Mouse (Mus musculus) midbrain, embryonic 10.5 days (tissue): Measurements from ENCODE around the gene Tifa. TPM values are rescaled to one million over a fixed set of nuclear protein-coding genes. Genes with fewer than 3 reads are reported as not detected.
A peak's percentile ranks its signal among the peaks of the same experiment; 100 is the strongest.

Source experiments
- DNase-seq: peaks from one replicate; pipeline ENCODE4 v3.0.0-alpha.2; 2017; ENCODE audit warnings: low spot score
- H3K27ac ChIP-seq: fragments of 300-500 bp; sonication (generic); replicated peaks from 2 replicates; pipeline ENCODE4 v1.5.1; 2016; ENCODE audit warnings: mild to moderate bottlenecking
- H3K27me3 ChIP-seq: fragments of 300-500 bp; sonication (generic); 2 replicates; pipeline ENCODE4 v1.6.1; 2016; ENCODE audit warnings: low read depth, mild to moderate bottlenecking; ENCODE audit not compliant: poor library complexity, severe bottlenecking
- H3K36me3 ChIP-seq: fragments of 300-500 bp; sonication (generic); 2 replicates; pipeline ENCODE4 v1.6.1; 2016; ENCODE audit warnings: mild to moderate bottlenecking, moderate library complexity
- H3K4me1 ChIP-seq: fragments of 300-500 bp; sonication (generic); 2 replicates; pipeline ENCODE4 v1.6.1; 2016
- H3K4me3 ChIP-seq: fragments of 300-500 bp; sonication (generic); 2 replicates; pipeline ENCODE4 v1.5.1; 2016; ENCODE audit warnings: mild to moderate bottlenecking, moderate library complexity
- H3K9me3 ChIP-seq: fragments of 300-500 bp; sonication (generic); replicated peaks from 2 replicates; pipeline ENCODE4 v1.6.1; 2016; ENCODE audit warnings: mild to moderate bottlenecking
- WGBS: fragments of 180-500 bp; shearing (Covaris S2); methylation state at CpG from one replicate; pipeline ENCODE4 v1.1.7; 2016; 5-methylcytosine and 5-hydroxymethylcytosine counted together
- polyA plus RNA-seq: library from polyadenylated mRNA; unstranded; fragments of >200 nt; fragmentation: Nextera tagmentation; extraction: Ambion mirVana; gene quantifications from 2 replicates; pipeline ENCODE4 v1.2.1, GENCODE M21; 2016

Gene Tifa
- polyA plus RNA-seq, 1 experiment from 2014 or later: 2.1 TPM

- Histone ChIP-seq H3K9me3 (no peaks in the 10 kb centered on the region), H3K27me3 (no peaks in the 10 kb centered on the region), H3K36me3 (0 out of 2 replicates have a peak, but pooled peaks cover 4% of the 10 kb centered on the region), H3K4me1 (peaks cover 27% of the 10 kb centered on the region), H3K4me3 (peak overlapping the region; percentile 97), H3K27ac (peak overlapping the region; percentile 95)
- no peak for DNase-seq
- WGBS: 34% methylated on average over 8 of the region's 8 CpGs
These were observed 48.5 kb downstream of the Tifa start for GRCm38 (mm10) chr3:127837972-127838644.

- DNase-seq: no peak
- Histone ChIP-seq H3K4me3 (no peak overlapping the region), H3K36me3 (no peaks in the 10 kb centered on the region), H3K27ac (no peak overlapping the region), H3K27me3 (no peaks in the 10 kb centered on the region), H3K9me3 (no peaks in the 10 kb centered on the region), H3K4me1 (peaks cover 9% of the 10 kb centered on the region)
- WGBS: 90% methylated on average over 8 of the region's 8 CpGs
These were observed 52.3 kb downstream of the Tifa start for GRCm38 (mm10) chr3:127841926-127842325.

GRCm38 (mm10) chr3:127843324-127843940 lies 53.8 kb downstream of the Tifa start:
- no peaks in the 10 kb centered on the region for H3K36me3 ChIP-seq
- peaks cover 2% of the 10 kb centered on the region for H3K4me1 ChIP-seq
- 92% methylated on average over 2 of the region's 2 CpGs for WGBS
- H3K4me3 ChIP-seq: no peak overlapping the region
- no peak overlapping the region for H3K27ac ChIP-seq
- no peaks in the 10 kb centered on the region for H3K27me3 ChIP-seq
- H3K9me3 ChIP-seq: no peaks in the 10 kb centered on the region
- DNase-seq: no peak

DNA sequence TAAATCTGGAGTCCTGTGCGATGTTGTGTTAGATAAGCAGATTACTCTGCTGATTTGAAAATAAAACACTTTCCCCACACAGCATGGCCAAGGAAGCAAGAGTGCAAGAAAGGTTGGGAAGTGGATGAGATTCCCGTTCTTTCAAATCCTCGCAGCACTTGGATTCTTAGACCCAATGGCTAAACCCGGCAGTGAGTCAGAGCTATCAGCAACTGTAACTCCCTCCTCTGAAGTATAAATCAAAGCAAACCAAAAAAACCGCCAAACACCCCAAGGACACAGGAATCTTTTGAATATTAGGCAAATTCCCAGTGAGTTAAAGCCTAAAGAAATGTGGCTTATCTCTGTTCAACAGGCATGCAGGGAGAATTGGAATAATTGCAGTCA lies 54.3 kb downstream of the Tifa start:
- H3K9me3 ChIP-seq: no peaks in the 10 kb centered on the region
- WGBS: 88% methylated on average over 5 of the region's 5 CpGs
- no peak overlapping the region for H3K27ac ChIP-seq
- no peak for DNase-seq
- H3K4me3 ChIP-seq: no peak overlapping the region
- no peaks in the 10 kb centered on the region for H3K36me3 ChIP-seq
- H3K4me1 ChIP-seq: no peaks in the 10 kb centered on the region
- H3K27me3 ChIP-seq: no peaks in the 10 kb centered on the region

DNA sequence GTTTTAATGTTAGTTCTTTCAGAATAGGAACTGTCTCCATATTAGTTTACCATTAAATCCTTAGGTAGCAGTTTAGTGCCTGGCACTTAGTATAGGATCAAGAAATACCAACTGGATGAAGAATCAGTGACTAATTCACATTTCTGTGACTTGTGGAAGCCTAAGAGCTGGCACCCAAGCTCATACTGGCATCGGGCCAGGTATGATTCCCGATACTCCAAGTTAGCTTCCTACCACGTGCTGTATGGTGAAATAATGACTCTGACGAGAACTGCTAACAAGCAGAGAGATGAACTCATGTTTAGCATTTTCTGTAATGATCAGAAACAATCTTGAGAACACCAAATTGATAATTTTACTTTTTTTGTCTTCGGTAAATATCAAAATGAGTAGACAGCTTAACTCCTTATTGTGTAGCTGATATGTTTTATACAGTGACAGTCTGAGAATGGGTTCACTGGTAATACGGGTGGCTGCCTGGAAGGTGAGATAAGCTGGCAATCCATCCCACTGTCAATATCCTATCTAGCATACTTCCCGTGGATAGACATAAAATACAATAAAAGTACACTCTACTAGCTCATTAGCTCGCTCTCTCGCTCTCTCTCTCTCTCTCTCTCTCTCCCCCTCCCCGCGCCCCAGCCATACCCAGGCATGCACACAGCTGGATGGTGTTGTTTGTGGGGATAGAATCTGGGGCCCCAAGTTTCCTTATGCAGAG lies 58.6 kb downstream of the Tifa start:
- 91% methylated on average over 11 of the region's 11 CpGs for WGBS

DNA sequence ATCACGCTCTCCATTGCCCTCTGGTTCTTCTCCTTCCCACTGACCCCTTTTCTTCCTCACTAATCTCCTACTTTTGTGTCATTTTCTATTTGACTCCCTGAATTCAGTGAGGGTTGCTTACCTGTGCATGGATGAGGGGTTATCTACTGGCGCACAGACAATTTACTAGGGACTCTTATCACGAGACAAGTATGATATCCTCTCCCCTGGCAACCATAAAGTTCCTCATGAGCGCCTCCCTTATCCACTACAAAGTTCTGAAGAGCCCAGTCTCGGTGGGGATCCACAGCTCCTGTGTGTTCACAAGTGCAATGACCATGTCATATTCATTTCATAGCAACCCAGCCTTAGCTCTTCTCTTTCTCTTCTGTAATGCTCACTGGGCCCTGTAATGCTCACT lies 60.3 kb downstream of the Tifa start:
- DNase-seq: no peak
- Histone ChIP-seq H3K27ac (no peak overlapping the region), H3K27me3 (no peaks in the 10 kb centered on the region; the same call in 1 of the 2 replicates), H3K36me3 (no peaks in the 10 kb centered on the region), H3K4me1 (peaks cover 10% of the 10 kb centered on the region), H3K4me3 (no peak overlapping the region), H3K9me3 (no peaks in the 10 kb centered on the region)
- WGBS: 80% methylated on average over 5 of the region's 5 CpGs

More for the DNA sequence above, 58.6 kb downstream of the Tifa start:
- DNase-seq: no peak
- Histone ChIP-seq H3K4me3 (no peak overlapping the region), H3K9me3 (no peaks in the 10 kb centered on the region), H3K4me1 (no peaks in the 10 kb centered on the region), H3K27me3 (no peaks in the 10 kb centered on the region), H3K36me3 (no peaks in the 10 kb centered on the region), H3K27ac (no peak overlapping the region)

DNA sequence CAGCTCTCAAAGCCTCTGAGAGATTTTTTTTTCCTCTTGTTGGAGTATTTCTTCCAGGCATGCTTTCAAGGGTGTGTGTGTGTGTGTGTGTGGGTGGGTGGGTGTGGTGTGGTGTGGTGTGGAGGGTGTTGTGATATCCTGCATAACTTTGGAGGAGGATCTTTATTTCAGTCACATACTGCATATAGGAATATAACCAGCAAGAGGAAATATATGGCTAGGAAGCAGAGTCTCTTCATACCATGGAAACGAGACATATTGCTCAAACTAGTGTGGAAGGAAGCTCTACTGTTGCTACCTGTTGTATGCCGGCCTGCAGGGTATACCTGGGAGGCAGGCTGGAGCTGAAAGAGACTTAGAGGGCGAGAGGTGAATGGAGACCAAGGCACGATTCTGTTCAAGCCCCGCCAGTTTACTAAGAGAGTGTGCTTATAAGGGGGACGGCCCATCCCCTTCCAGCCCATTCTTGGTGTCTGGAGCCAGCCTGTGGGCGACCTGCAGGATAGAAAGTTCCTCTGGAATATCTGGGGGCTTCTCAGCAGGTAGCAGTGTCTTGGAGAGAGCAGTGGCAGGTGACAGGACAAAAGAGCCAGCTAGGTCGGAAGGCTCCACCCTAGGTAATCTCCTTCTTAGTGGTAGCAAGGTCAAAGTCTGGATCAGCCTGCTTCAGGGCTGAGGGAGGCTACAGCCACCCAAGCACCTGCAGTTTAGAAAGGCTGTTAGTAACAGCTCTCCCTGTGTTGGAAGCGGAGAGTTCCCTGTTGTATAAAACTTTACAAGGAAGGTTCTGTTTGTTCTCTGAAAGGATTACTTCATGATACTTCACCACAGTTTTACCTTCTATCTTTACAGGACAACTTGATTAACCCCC lies 61.4 kb downstream of the Tifa start:
- no peak overlapping the region for H3K27ac ChIP-seq
- H3K9me3 ChIP-seq: no peaks in the 10 kb centered on the region
- no peaks in the 10 kb centered on the region for H3K36me3 ChIP-seq
- H3K4me1 ChIP-seq: peaks cover 10% of the 10 kb centered on the region
- 58% methylated on average over 9 of the region's 9 CpGs for WGBS
- H3K27me3 ChIP-seq: no peaks in the 10 kb centered on the region; the same call in 1 of the 2 replicates
- H3K4me3 ChIP-seq: no peak overlapping the region
- DNase-seq: no peak

- H3K27ac ChIP-seq: no peak overlapping the region
- H3K4me3 ChIP-seq: no peak overlapping the region
- 86% methylated on average over 9 of the region's 9 CpGs for WGBS
- H3K9me3 ChIP-seq: no peaks in the 10 kb centered on the region
- peaks cover 10% of the 10 kb centered on the region for H3K4me1 ChIP-seq
- no peaks in the 10 kb centered on the region for H3K36me3 ChIP-seq
- no peak for DNase-seq
- H3K27me3 ChIP-seq: no peaks in the 10 kb centered on the region; the same call in 1 of the 2 replicates
These were observed 63.1 kb downstream of the Tifa start for GRCm38 (mm10) chr3:127852722-127853121.

DNA sequence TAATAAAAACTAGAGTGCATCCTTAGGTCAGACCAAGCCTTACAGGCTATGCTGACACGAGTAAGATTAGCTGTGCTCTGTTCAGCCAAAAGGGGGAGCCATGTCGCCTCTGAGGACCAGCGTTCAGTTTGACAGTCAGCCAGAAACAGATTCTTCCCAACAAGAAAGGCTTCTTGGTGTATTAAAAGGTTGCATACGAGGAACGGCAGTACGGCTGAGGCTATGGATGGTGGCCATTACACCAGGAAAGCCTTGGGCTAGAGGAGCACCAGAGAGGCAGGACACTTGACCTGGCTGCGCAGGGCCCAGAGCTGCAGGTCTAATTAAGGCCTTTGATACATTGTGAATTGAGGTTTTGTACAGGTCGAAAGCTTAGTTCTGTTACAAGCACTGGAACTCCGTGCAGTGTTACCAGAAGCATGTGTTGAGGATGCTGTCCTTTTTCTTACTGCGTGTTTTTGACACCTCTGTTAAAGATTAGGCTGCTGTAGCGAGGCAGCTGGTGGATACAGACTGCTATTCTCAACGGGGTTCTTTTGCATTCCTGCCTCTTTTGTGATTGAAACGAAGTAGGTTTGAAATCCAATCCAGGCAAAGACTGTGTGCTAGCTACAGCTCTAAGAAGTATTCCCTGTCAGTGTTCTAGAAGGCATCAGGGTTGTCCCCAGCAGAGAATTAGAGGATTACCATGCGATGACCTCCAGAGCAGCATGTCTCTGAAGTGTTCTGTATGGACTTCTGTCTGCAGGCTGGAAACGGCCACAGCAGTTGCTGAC lies 64.0 kb downstream of the Tifa start:
- H3K4me1 ChIP-seq: peaks cover 10% of the 10 kb centered on the region
- peak; percentile 52 for DNase-seq
- H3K4me3 ChIP-seq: no peak overlapping the region
- no peaks in the 10 kb centered on the region for H3K36me3 ChIP-seq
- peak overlapping the region; percentile 23; the same call in 1 of the 2 replicates for H3K27ac ChIP-seq
- WGBS: 23% methylated on average over 15 of the region's 15 CpGs
- H3K27me3 ChIP-seq: no peaks in the 10 kb centered on the region; the same call in 1 of the 2 replicates
- no peaks in the 10 kb centered on the region for H3K9me3 ChIP-seq

- Histone ChIP-seq H3K27ac (no peak overlapping the region), H3K36me3 (no peaks in the 10 kb centered on the region), H3K27me3 (no peaks in the 10 kb centered on the region), H3K9me3 (no peaks in the 10 kb centered on the region), H3K4me1 (peaks cover 6% of the 10 kb centered on the region; the same call in 1 of the 2 replicates), H3K4me3 (no peak overlapping the region)
- WGBS: 90% methylated on average over 11 of the region's 11 CpGs
- DNase-seq: no peak
These were observed 71.7 kb downstream of the Tifa start for GRCm38 (mm10) chr3:127861340-127861739.

GRCm38 (mm10) chr3:127862479-127862878 lies 72.9 kb downstream of the Tifa start:
- WGBS: 70% methylated on average over 4 of the region's 4 CpGs
- no peaks in the 10 kb centered on the region for H3K9me3 ChIP-seq
- DNase-seq: no peak
- H3K4me1 ChIP-seq: peaks cover 10% of the 10 kb centered on the region; the same call in 1 of the 2 replicates
- H3K4me3 ChIP-seq: no peak overlapping the region
- H3K36me3 ChIP-seq: no peaks in the 10 kb centered on the region
- no peak overlapping the region for H3K27ac ChIP-seq
- H3K27me3 ChIP-seq: no peaks in the 10 kb centered on the region

- Histone ChIP-seq H3K4me3 (no peak overlapping the region), H3K27me3 (no peaks in the 10 kb centered on the region), H3K4me1 (peaks cover 16% of the 10 kb centered on the region; the same call in 1 of the 2 replicates), H3K36me3 (no peaks in the 10 kb centered on the region), H3K27ac (no peak overlapping the region), H3K9me3 (no peaks in the 10 kb centered on the region)
- no peak for DNase-seq
- WGBS: 82% methylated on average over 3 of the region's 3 CpGs
These were observed 74.0 kb downstream of the Tifa start for GRCm38 (mm10) chr3:127863571-127863970.
